Mouse (Mus musculus) hindbrain, postnatal 0 days (tissue): ENCODE measurements at regions not wholly inside any gene's neighbourhood (a gene's known extent, or its start where the extent isn't known, plus 50 kb on each side); places are given as distances from the start of the nearest gene placed in this dataset.

Experiments used
- ATAC-seq: fragments of 200-750 bp; cut with Nextera tagmentation; 2 replicates; pipeline ENCODE4 v1.8.0; 2017; ENCODE audit warnings: mild to moderate bottlenecking, moderate TSS enrichment, moderate library complexity
- DNase-seq: peaks from one replicate; pipeline ENCODE4 v3.0.0-alpha.2; 2015; ENCODE audit warnings: low spot score
- H3K27ac ChIP-seq: fragments of 300-500 bp; sonication (generic); 2 replicates; pipeline ENCODE4 v1.5.1; 2014; ENCODE audit warnings: mild to moderate bottlenecking
- H3K27me3 ChIP-seq: fragments of 300-500 bp; sonication (generic); 2 replicates; pipeline ENCODE4 v1.6.1; 2014; ENCODE audit warnings: low read length, mixed read lengths; ENCODE audit not compliant: insufficient read depth
- H3K36me3 ChIP-seq: fragments of 300-500 bp; sonication (generic); 2 replicates; pipeline ENCODE4 v1.6.1; 2014; ENCODE audit warnings: low read length, mixed read lengths; ENCODE audit not compliant: insufficient read depth
- H3K4me1 ChIP-seq: fragments of 300-500 bp; sonication (generic); 2 replicates; pipeline ENCODE4 v1.6.1; 2014; ENCODE audit warnings: antibody characterized with exemption, low read length, mixed read lengths; ENCODE audit not compliant: insufficient read depth
- H3K4me2 ChIP-seq: fragments of 300-500 bp; sonication (generic); 2 replicates; pipeline ENCODE4 v1.6.1; 2014; ENCODE audit warnings: low read depth, mild to moderate bottlenecking, low read length, moderate library complexity, mixed read lengths
- H3K4me3 ChIP-seq: fragments of 300-500 bp; sonication (generic); 2 replicates; pipeline ENCODE4 v1.5.1; 2014; ENCODE audit warnings: low read length
- H3K9ac ChIP-seq: fragments of 300-500 bp; sonication (generic); replicated peaks from 2 replicates; pipeline ENCODE4 v1.6.1; 2014; ENCODE audit warnings: mild to moderate bottlenecking, low read length, moderate library complexity, mixed read lengths
- H3K9me3 ChIP-seq: fragments of 300-500 bp; sonication (generic); 2 replicates; pipeline ENCODE4 v1.6.1; 2016; ENCODE audit warnings: low read length, mixed read lengths
- CTCF ChIP-seq: IDR thresholded peaks from 2 replicates; pipeline ENCODE4 v1.5.1; 2016; ENCODE audit warnings: antibody characterized with exemption, control low read depth, low read depth
- WGBS: fragments of 180-500 bp; shearing (Covaris S2); extraction: QIAGEN DNeasy Blood & Tissue Kit; methylation state at CpG from one replicate; pipeline ENCODE4 v1.1.7; 2014; 5-methylcytosine and 5-hydroxymethylcytosine counted together

DNA sequence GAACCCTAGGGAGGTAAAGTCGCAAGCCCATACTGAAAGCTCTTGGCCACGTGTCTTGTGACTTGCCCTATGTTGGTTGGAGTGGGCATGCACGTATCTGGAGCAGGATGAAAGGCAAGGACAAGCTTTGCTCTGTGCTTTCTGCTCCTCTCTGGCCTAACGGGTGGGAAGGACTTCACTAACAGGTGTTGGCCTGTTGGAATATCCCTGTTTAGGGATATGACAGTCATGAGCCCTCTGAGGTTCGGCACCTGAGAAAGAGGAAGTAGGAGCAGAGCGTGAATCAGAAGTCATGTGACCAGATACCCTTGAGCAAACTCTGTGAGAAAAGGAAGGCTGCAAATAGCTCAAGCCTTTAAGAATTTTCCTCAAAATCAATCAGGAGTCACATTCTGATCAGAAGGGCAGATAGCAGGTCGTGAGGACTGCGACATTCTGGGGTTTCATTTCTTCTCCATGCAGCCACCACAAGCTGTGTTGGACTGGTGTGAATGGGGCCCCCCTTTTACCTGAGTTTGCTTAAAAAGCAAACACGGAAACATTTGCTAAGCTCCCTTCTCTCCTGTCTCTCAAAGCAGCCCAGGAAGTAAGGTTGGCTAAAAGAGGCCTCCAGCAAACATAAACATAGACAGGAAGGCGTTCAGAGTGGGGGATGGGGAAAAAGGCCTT lies 618.1 kb upstream of the A1bg start:
- H3K4me2 ChIP-seq: no peak overlapping the region
- H3K36me3 ChIP-seq: no peaks in the 10 kb centered on the region
- WGBS: 76% methylated on average over 10 of the region's 10 CpGs
- H3K4me1 ChIP-seq: no peaks in the 10 kb centered on the region
- DNase-seq (no peak), ATAC-seq (no peak)
- no peak overlapping the region for H3K27ac ChIP-seq
- no peak overlapping the region for H3K9ac ChIP-seq
- H3K4me3 ChIP-seq: no peak overlapping the region
- no peaks in the 10 kb centered on the region for H3K9me3 ChIP-seq
- H3K27me3 ChIP-seq: no peaks in the 10 kb centered on the region
- no peak for TF ChIP-seq CTCF

DNA sequence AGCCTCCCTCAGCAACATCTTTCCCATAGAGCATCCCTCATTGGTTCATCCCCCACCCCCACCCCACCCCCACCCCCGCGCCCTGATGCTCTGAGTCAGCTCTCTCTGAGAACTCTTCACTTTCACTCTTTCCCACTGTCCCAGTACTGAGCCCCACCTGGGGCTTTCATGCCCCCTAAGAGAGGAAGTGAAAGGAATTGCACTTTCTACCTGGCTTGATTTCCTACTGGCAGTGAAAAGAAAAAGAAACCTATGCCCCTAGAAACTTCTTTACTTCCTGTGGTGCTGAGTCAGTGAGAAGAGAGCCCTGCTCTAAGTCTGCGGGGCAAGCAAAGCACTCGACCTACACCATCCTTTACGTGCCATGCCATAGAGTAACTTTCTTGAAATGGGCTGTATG lies 616.1 kb upstream of the A1bg start:
- Histone ChIP-seq H3K4me3 (no peak overlapping the region), H3K27ac (no peak overlapping the region), H3K9me3 (no peaks in the 10 kb centered on the region), H3K4me2 (no peak overlapping the region), H3K9ac (no peak overlapping the region), H3K27me3 (no peaks in the 10 kb centered on the region), H3K36me3 (no peaks in the 10 kb centered on the region), H3K4me1 (no peaks in the 10 kb centered on the region)
- no peak for TF ChIP-seq CTCF
- WGBS: 57% methylated on average over 5 of the region's 5 CpGs
- no peak for ATAC-seq
- no peak for DNase-seq

DNA sequence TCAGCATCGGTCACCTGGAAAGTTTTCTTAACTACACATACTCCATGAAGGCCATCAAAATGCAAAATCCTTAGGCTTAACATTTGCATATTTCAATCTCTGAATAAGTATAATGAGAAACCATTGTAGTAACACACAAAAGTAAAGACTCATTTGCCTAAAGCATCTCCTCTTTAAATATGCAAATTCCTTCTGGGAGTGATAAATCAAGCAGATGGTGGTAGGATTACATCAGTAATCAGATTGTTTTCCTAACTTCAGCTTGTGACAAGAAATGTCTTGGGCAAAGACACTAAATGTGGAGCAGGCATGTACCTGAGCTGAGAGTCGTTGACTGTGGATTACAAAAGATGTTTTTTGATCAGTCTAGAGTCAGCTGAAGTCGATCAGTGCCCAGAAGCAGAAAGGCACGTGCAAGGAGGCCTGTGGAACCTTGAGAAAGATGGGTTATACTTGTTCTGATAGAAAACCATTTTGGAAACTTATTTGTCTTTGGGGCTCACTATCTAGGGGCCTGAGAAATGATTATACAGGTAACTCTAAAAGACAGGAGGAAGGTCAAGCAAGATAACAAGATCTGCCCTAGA lies 615.5 kb upstream of the A1bg start:
- no peak overlapping the region for H3K4me2 ChIP-seq
- DNase-seq: no peak
- H3K9me3 ChIP-seq: no peaks in the 10 kb centered on the region
- no peak for ATAC-seq
- H3K36me3 ChIP-seq: no peaks in the 10 kb centered on the region
- H3K27ac ChIP-seq: no peak overlapping the region
- H3K4me3 ChIP-seq: no peak overlapping the region
- no peaks in the 10 kb centered on the region for H3K4me1 ChIP-seq
- H3K9ac ChIP-seq: no peak overlapping the region
- WGBS: 52% methylated on average over 4 of the region's 4 CpGs
- TF ChIP-seq CTCF: no peak
- H3K27me3 ChIP-seq: no peaks in the 10 kb centered on the region

DNA sequence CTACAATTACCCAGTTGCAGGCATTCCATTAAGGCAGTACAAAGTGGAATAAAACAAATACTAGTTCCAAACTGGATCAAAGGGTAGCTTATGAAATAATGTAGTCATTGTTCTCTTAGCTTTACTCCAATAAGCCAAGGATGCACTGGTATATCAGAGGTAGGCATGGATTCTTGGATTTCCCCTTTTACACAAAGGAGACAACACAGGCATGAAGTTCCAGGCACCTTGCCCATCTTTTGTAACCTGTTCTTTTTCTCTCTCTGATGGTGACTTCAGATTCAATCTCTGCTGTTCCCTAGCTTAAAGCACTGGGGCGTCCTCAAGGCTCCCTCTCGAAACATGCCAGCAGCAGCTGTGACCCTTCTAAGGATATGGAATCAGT lies 613.5 kb upstream of the A1bg start:
- Histone ChIP-seq H3K9me3 (no peaks in the 10 kb centered on the region), H3K27ac (no peak overlapping the region), H3K4me3 (no peak overlapping the region), H3K9ac (no peak overlapping the region), H3K27me3 (no peaks in the 10 kb centered on the region), H3K4me2 (no peak overlapping the region), H3K4me1 (no peaks in the 10 kb centered on the region), H3K36me3 (no peaks in the 10 kb centered on the region)
- DNase-seq (no peak), ATAC-seq (no peak)
- WGBS: 83% methylated on average over 2 of the region's 2 CpGs
- TF ChIP-seq CTCF: no peak

DNA sequence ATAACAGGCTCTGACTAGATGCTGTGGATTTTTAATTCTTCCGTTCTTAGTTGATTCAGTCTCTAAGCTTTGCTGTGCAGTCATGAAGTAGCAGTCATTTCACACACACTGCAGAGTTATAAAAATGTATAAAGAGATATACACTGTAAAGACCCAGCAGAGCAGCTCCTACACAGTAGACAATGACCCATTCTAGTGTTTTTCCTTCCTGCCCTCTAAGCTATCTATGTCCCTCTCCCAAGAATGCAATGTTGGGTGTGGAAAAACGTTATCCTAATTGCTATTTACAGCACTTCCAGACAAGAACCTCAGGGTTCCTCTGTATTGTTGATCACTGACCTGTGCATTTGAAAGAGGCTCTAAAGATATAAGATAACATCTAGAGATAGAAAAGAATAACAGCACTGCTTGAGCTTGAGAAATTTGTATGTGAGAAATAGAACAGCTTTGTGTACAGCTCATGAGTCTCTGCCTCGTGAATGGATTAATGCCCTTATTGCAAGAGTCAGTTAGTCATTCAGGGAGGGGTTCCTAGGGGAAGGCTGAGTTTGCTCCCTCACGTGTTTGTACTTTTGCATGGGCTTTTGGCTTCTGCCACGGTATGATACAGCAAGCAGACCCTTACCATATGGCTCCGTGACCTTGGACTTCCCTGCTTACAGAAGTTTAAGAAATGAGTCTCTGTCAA lies 613.0 kb upstream of the A1bg start:
- Histone ChIP-seq H3K27me3 (no peaks in the 10 kb centered on the region), H3K27ac (no peak overlapping the region), H3K4me3 (no peak overlapping the region), H3K36me3 (no peaks in the 10 kb centered on the region), H3K4me2 (no peak overlapping the region), H3K4me1 (no peaks in the 10 kb centered on the region), H3K9ac (no peak overlapping the region), H3K9me3 (no peaks in the 10 kb centered on the region)
- WGBS: 46% methylated on average over 6 of the region's 6 CpGs
- no peak for TF ChIP-seq CTCF
- DNase-seq: no peak
- no peak for ATAC-seq

DNA sequence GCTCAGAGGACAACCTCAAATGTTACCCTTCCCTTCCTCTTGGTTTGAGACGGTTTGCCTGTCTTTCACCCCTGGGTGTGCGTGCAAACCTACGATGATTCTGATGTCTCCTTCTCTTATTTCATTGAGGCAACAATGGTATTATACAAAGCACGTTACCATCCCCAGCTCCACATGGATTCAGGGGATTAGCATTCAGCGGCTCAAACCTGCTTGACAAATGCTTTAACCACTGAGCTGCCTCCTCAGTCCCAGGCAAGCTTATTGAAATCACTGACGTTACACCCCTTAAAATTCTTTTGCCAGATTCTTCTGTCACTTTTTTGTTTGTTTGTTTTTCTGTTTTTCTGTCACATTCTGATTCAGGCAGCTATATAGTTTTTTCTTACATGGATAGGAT lies 612.4 kb upstream of the A1bg start:
- H3K27me3 ChIP-seq: no peaks in the 10 kb centered on the region
- H3K9me3 ChIP-seq: no peaks in the 10 kb centered on the region
- TF ChIP-seq CTCF: no peak
- no peaks in the 10 kb centered on the region for H3K4me1 ChIP-seq
- no peak for ATAC-seq
- 55% methylated on average over 6 of the region's 6 CpGs for WGBS
- no peak overlapping the region for H3K9ac ChIP-seq
- no peak overlapping the region for H3K4me2 ChIP-seq
- no peak overlapping the region for H3K4me3 ChIP-seq
- DNase-seq: no peak
- H3K36me3 ChIP-seq: no peaks in the 10 kb centered on the region
- no peak overlapping the region for H3K27ac ChIP-seq

DNA sequence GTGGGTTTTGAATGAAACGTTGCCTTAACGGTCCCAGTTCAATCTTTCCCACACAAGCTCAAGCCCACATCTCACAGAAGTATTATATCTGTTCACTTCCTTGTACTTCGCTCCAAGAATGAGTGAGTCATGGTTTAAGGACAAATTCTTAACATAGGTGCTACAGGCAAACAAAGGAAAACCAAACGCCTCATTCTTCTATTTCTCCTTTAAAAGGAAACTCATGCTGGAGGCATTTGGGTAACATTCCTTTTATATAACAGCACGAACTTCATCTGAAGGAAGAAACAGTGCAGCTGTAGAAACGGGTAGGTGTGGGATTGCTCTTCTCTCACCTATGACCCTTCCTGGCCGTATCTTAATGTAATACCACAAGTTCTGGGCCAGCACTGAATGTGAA lies 610.0 kb upstream of the A1bg start:
- Histone ChIP-seq H3K4me1 (no peaks in the 10 kb centered on the region), H3K9ac (no peak overlapping the region), H3K4me3 (no peak overlapping the region), H3K9me3 (no peaks in the 10 kb centered on the region), H3K4me2 (no peak overlapping the region), H3K36me3 (no peaks in the 10 kb centered on the region), H3K27me3 (no peaks in the 10 kb centered on the region), H3K27ac (no peak overlapping the region)
- TF ChIP-seq CTCF: no peak
- 89% methylated on average over 7 of the region's 7 CpGs for WGBS
- ATAC-seq: no peak
- DNase-seq: no peak
